ENCODE assay signal across 8 mouse cellular contexts in genomic region chr2:166655727-166656520, GRCm38 (mm10). TPM values are rescaled to one million over a fixed set of nuclear protein-coding genes. Genes with fewer than 3 reads are reported as not detected.
DNase-seq lines count a peak whose midpoint lies in the region; ATAC-seq and TF ChIP-seq lines count a peak whose summit lies in the region.

No protein-coding gene starts in this region.

- 61% methylated on average over 11 of the region's 11 CpGs for WGBS in heart, adult 2 months
- 44% methylated on average over 11 of the region's 11 CpGs for WGBS in limb, embryonic 10.5 days
- WGBS in midbrain, embryonic 13.5 days: 60% methylated on average over 11 of the region's 11 CpGs

- intact Hi-C loops in heart, adult 2 months (cut with DNase I): loop anchor here (5.0 kb wide), 1 partner anchor 56 kb away; the partner anchor contains the start of gene Prex1

- H3K4me3 ChIP-seq in heart, adult 2 months: no peak overlapping the region
- H3K4me3 ChIP-seq in limb, embryonic 10.5 days: 0 out of 2 replicates have a peak overlapping the region, but pooled peaks have one; percentile 1
- no peak overlapping the region for H3K4me3 ChIP-seq in midbrain, embryonic 13.5 days (replicated peaks)

- ATAC-seq in midbrain, embryonic 13.5 days: no peak

- no peak for TF ChIP-seq EP300 in heart, adult 2 months (IDR thresholded peaks at IDR 0.05; ENCODE audit: insufficient read depth, low read depth, low read length)

- DNase-seq in heart, adult 2 months: peak in 1 of 2 experiments; percentile 51
- DNase-seq in heart, adult 8-10 months (ENCODE audit: low spot score): no peak
- DNase-seq in c-Kit-positive CD71-negative TER-119-negative erythroid progenitor cells, embryonic 14.5 days (ENCODE audit: low read depth): peak; percentile 66
- DNase-seq in limb, embryonic 10.5 days (ENCODE audit: low spot score): no peak
- DNase-seq in thymus, postnatal 10 days (ENCODE audit: low spot score in 2 of 2): peak; percentile 61 to 69
- no peak for DNase-seq in urinary bladder, adult 2 months (ENCODE audit: low spot score)
- no peak for DNase-seq in left cerebral cortex, adult 9 months (ENCODE audit: low spot score in 2 of 2)

- no peak for TF ChIP-seq CTCF in heart, adult 2 months (IDR thresholded peaks at IDR 0.05)

- H3K36me3 ChIP-seq in heart, adult 2 months (ENCODE audit: control insufficient read depth, insufficient read depth, low read length): no peaks in the 10 kb centered on the region
- H3K36me3 ChIP-seq in limb, embryonic 10.5 days: no peaks in the 10 kb centered on the region
- no peaks in the 10 kb centered on the region for H3K36me3 ChIP-seq in midbrain, embryonic 13.5 days

- no peak overlapping the region for H3K9ac ChIP-seq in heart, adult 2 months (ENCODE audit: low read depth, low read length)
- H3K9ac ChIP-seq in midbrain, embryonic 13.5 days (replicated peaks): 0 out of 2 replicates have a peak overlapping the region, but pooled peaks have one; percentile 16

- H3K4me1 ChIP-seq in heart, adult 2 months (ENCODE audit: control insufficient read depth, insufficient read depth, low read length): peaks cover 22% of the 10 kb centered on the region
- peaks cover 55% of the 10 kb centered on the region for H3K4me1 ChIP-seq in limb, embryonic 10.5 days
- peaks cover 53% of the 10 kb centered on the region for H3K4me1 ChIP-seq in midbrain, embryonic 13.5 days (replicated peaks)

- no peaks in the 10 kb centered on the region for H3K27me3 ChIP-seq in heart, adult 2 months (ENCODE audit: control insufficient read depth, insufficient read depth, low read length)
- no peaks in the 10 kb centered on the region for H3K27me3 ChIP-seq in limb, embryonic 10.5 days (ENCODE audit: low read depth, poor library complexity, severe bottlenecking)
- no peaks in the 10 kb centered on the region for H3K27me3 ChIP-seq in midbrain, embryonic 13.5 days

- no peak for TF ChIP-seq POLR2A in heart, adult 2 months (IDR thresholded peaks at IDR 0.05; ENCODE audit: insufficient read depth, low read depth, low read length)

- peak overlapping the region; percentile 33 for H3K4me2 ChIP-seq in midbrain, embryonic 13.5 days (replicated peaks)

- peak overlapping the region; percentile 65 for H3K27ac ChIP-seq in heart, adult 2 months
- H3K27ac ChIP-seq in limb, embryonic 10.5 days: peak overlapping the region; percentile 61; the same call in 1 of the 2 replicates
- H3K27ac ChIP-seq in midbrain, embryonic 13.5 days: peak overlapping the region; percentile 62

- no peaks in the 10 kb centered on the region for H3K79me2 ChIP-seq in heart, adult 2 months (replicated peaks; ENCODE audit: control insufficient read depth, insufficient read depth, low read length)

- H3K9me3 ChIP-seq in limb, embryonic 10.5 days (replicated peaks): no peaks in the 10 kb centered on the region
- H3K9me3 ChIP-seq in midbrain, embryonic 13.5 days: no peaks in the 10 kb centered on the region

RNA-seq across cellular contexts. Expression of gene Prex1, which starts 57.7 kb away (rescaled TPM):
- total RNA-seq in heart, adult 2 months (2021): 1 to 10 TPM; 5.2 to 6.0 TPM
- polyA plus RNA-seq in heart, adult 2 months (2012; rRNA removed): 9.3 and 9.8 TPM in 2 replicates
- total RNA-seq in heart, adult 8-10 months (2022): 1 to 10 TPM; 4.2 to 5.4 (median 4.8) TPM
- polyA plus RNA-seq in limb, embryonic 10.5 days (2016; fragmentation: Nextera tagmentation; extraction: Ambion mirVana): 24.6 and 26.2 TPM in 2 replicates
- 17.7 and 21.1 TPM in 2 replicates for polyA plus RNA-seq in midbrain, embryonic 13.5 days (2015; fragmentation: Nextera tagmentation; extraction: Ambion mirVana)
- 7.5 and 8.7 TPM in 2 replicates for polyA plus RNA-seq in urinary bladder, adult 2 months (2012; rRNA removed)

Comparison
In these comparisons a context has a peak if more than half of its experiments do, and no peak if none do; other contexts are left out.
1. DNase-seq: peak in c-Kit-positive CD71-negative TER-119-negative erythroid progenitor cells, embryonic 14.5 days (single experiment) and thymus, postnatal 10 days (2 of 2); none in heart, adult 8-10 months (single experiment), limb, embryonic 10.5 days (single experiment), urinary bladder, adult 2 months (single experiment) and left cerebral cortex, adult 9 months (0 of 2).
2. Peak in every context shown above with its lines, with median percentiles within 50 percentile points of each other: H3K27ac ChIP-seq.